Mouse (Mus musculus) NIH3T3 (cell line): ENCODE data around the gene Gfpt1.

ENCODE experiments used
- DNase-seq: peaks from one replicate; pipeline ENCODE4 v3.0.0-alpha.2; 2012; ENCODE audit warnings: low read depth

The Gfpt1 gene

GRCm38 (mm10) chr6:87139796-87140553, 97.3 kb downstream of the Gfpt1 start:
- no peak for DNase-seq
